Mouse (Mus musculus): ENCODE data around the gene Ceacam20. TPM values are rescaled to one million over a fixed set of nuclear protein-coding genes. Genes with fewer than 3 reads are reported as not detected.
A peak's percentile ranks its signal among the peaks of the same experiment; 100 is the strongest.
"Not testable (repeated sequence)": the region's sequence is repeated elsewhere in the genome, so short reads cannot be mapped to it uniquely, and the experiment has no call there.

Ceacam20 gene
- not detected in 2 replicates for polyA plus RNA-seq (2016; fragmentation: Nextera tagmentation; extraction: Ambion mirVana)

GRCm38 (mm10) chr7:19964985-19965579, at the start of gene Ceacam20:
Gene Ceacam20 (plus strand): TSS chr7:19965412.
- Histone ChIP-seq H3K27ac (no peak within 1 kb of the TSS), H3K9ac (no peak within 1 kb of the TSS), H3K4me1 (no peaks in the 10 kb centered on the region), H3K4me3 (no peak within 1 kb of the TSS), H3K4me2 (replicated peaks) (no peak within 1 kb of the TSS), H3K27me3 (no peaks in the 10 kb centered on the region), H3K9me3 (peaks cover 9% of the 10 kb centered on the region), H3K36me3 (no peaks in the 10 kb centered on the region)
- 83% methylated on average over 7 of the region's 7 CpGs for WGBS
- no peak for ATAC-seq (ENCODE audit: insufficient number of reproducible peaks, insufficient read depth, low FRiP score, low TSS enrichment)

GRCm38 (mm10) chr7:19920166-19920505, 45.1 kb upstream of the Ceacam20 start:
- 0 out of 2 replicates have a peak overlapping the region, but pooled peaks have one; percentile 2 for H3K27ac ChIP-seq
- no peaks in the 10 kb centered on the region for H3K9me3 ChIP-seq
- H3K4me1 ChIP-seq: peaks cover 4% of the 10 kb centered on the region
- peak overlapping the region; percentile 80 for H3K9ac ChIP-seq
- H3K4me3 ChIP-seq: peak overlapping the region; percentile 79
- ATAC-seq (ENCODE audit: insufficient number of reproducible peaks, insufficient read depth, low FRiP score, low TSS enrichment): peak; percentile 30; the same call in 1 of the 2 replicates
- WGBS: 28% methylated on average over 4 of the region's 4 CpGs
- H3K4me2 ChIP-seq (replicated peaks): peak overlapping the region; percentile 56
- H3K36me3 ChIP-seq: peaks cover 13% of the 10 kb centered on the region; the same call in 1 of the 2 replicates
- H3K27me3 ChIP-seq: no peaks in the 10 kb centered on the region

GRCm38 (mm10) chr7:19920506-19921261, 44.5 kb upstream of the Ceacam20 start, which contains the start of gene Pvr:
Gene Pvr (minus strand): TSS chr7:19921160.
- H3K4me2 ChIP-seq (replicated peaks): peak within 1 kb of the TSS; percentile 56
- peaks cover 4% of the 10 kb centered on the region for H3K4me1 ChIP-seq
- under 1% methylated on average over 60 of the region's 60 CpGs for WGBS
- H3K27ac ChIP-seq: peak within 1 kb of the TSS; percentile 74; the same call in 1 of the 2 replicates
- peak within 1 kb of the TSS; percentile 80 for H3K9ac ChIP-seq
- ATAC-seq (ENCODE audit: insufficient number of reproducible peaks, insufficient read depth, low FRiP score, low TSS enrichment): peak; percentile 78
- H3K36me3 ChIP-seq: peaks cover 12% of the 10 kb centered on the region; the same call in 1 of the 2 replicates
- peak within 1 kb of the TSS; percentile 79 for H3K4me3 ChIP-seq
- H3K27me3 ChIP-seq: no peaks in the 10 kb centered on the region
- H3K9me3 ChIP-seq: no peaks in the 10 kb centered on the region

- 45% methylated on average over 2 of the region's 2 CpGs for WGBS
- peaks cover 4% of the 10 kb centered on the region for H3K4me1 ChIP-seq
- no peaks in the 10 kb centered on the region for H3K27me3 ChIP-seq
- no peak for ATAC-seq (ENCODE audit: insufficient number of reproducible peaks, insufficient read depth, low FRiP score, low TSS enrichment)
- no peak overlapping the region for H3K4me3 ChIP-seq
- H3K36me3 ChIP-seq: 0 out of 2 replicates have a peak, but pooled peaks cover 2% of the 10 kb centered on the region
- H3K27ac ChIP-seq: no peak overlapping the region
- H3K9ac ChIP-seq: no peak overlapping the region
- no peaks in the 10 kb centered on the region for H3K9me3 ChIP-seq
- no peak overlapping the region for H3K4me2 ChIP-seq (replicated peaks)
Measured at GRCm38 (mm10) chr7:19923354-19923753, 41.9 kb upstream of the Ceacam20 start.

GRCm38 (mm10) chr7:19923797-19924196, 41.4 kb upstream of the Ceacam20 start:
- WGBS: 8% methylated on average over 11 of the region's 15 CpGs
- no peaks in the 10 kb centered on the region for H3K36me3 ChIP-seq
- no peak overlapping the region for H3K4me2 ChIP-seq (replicated peaks)
- no peak overlapping the region for H3K4me3 ChIP-seq
- no peak overlapping the region for H3K9ac ChIP-seq
- H3K4me1 ChIP-seq: peaks cover 4% of the 10 kb centered on the region
- no peak overlapping the region for H3K27ac ChIP-seq
- H3K27me3 ChIP-seq: no peaks in the 10 kb centered on the region
- ATAC-seq (ENCODE audit: insufficient number of reproducible peaks, insufficient read depth, low FRiP score, low TSS enrichment): no peak
- no peaks in the 10 kb centered on the region for H3K9me3 ChIP-seq

- no peak overlapping the region for H3K4me3 ChIP-seq
- H3K36me3 ChIP-seq: no peaks in the 10 kb centered on the region
- H3K27me3 ChIP-seq: no peaks in the 10 kb centered on the region
- 79% methylated on average over 1 of the region's 1 CpGs for WGBS
- no peak overlapping the region for H3K27ac ChIP-seq
- H3K9me3 ChIP-seq: no peaks in the 10 kb centered on the region
- H3K4me1 ChIP-seq: no peaks in the 10 kb centered on the region
- H3K4me2 ChIP-seq (replicated peaks): no peak overlapping the region
- H3K9ac ChIP-seq: no peak overlapping the region
- no peak for ATAC-seq (ENCODE audit: insufficient number of reproducible peaks, insufficient read depth, low FRiP score, low TSS enrichment)
Measured at GRCm38 (mm10) chr7:19925376-19925775, 39.8 kb upstream of the Ceacam20 start.

GRCm38 (mm10) chr7:19926849-19927480, 38.2 kb upstream of the Ceacam20 start:
- WGBS: 60% methylated on average over 2 of the region's 2 CpGs

GRCm38 (mm10) chr7:19928486-19928885, 36.7 kb upstream of the Ceacam20 start:
- Histone ChIP-seq H3K4me3 (no peak overlapping the region), H3K4me1 (peaks cover 4% of the 10 kb centered on the region; the same call in 1 of the 2 replicates), H3K9me3 (no peaks in the 10 kb centered on the region), H3K27me3 (peaks cover 14% of the 10 kb centered on the region; the same call in 1 of the 2 replicates), H3K9ac (no peak overlapping the region), H3K27ac (no peak overlapping the region), H3K36me3 (no peaks in the 10 kb centered on the region), H3K4me2 (replicated peaks) (no peak overlapping the region)
- ATAC-seq (ENCODE audit: insufficient number of reproducible peaks, insufficient read depth, low FRiP score, low TSS enrichment): no peak
- WGBS: 63% methylated on average over 5 of the region's 5 CpGs

More at GRCm38 (mm10) chr7:19926849-19927480, 38.2 kb upstream of the Ceacam20 start:
- ATAC-seq (ENCODE audit: insufficient number of reproducible peaks, insufficient read depth, low FRiP score, low TSS enrichment): no peak
- no peaks in the 10 kb centered on the region for H3K4me1 ChIP-seq
- no peak overlapping the region for H3K4me2 ChIP-seq (replicated peaks)
- no peaks in the 10 kb centered on the region for H3K9me3 ChIP-seq
- H3K27me3 ChIP-seq: peaks cover 5% of the 10 kb centered on the region; the same call in 1 of the 2 replicates
- H3K36me3 ChIP-seq: no peaks in the 10 kb centered on the region
- no peak overlapping the region for H3K9ac ChIP-seq
- no peak overlapping the region for H3K27ac ChIP-seq
- no peak overlapping the region for H3K4me3 ChIP-seq

- not testable (repeated sequence) for ATAC-seq (ENCODE audit: insufficient number of reproducible peaks, insufficient read depth, low FRiP score, low TSS enrichment); H3K4me3 ChIP-seq; H3K4me1 ChIP-seq; H3K9ac ChIP-seq; H3K9me3 ChIP-seq; H3K27ac ChIP-seq; H3K36me3 ChIP-seq; H3K4me2 ChIP-seq (replicated peaks)
- whole genome bisulfite sequencing: 81% methylated on average over 6 of the region's 6 CpGs
- H3K27me3 ChIP-seq: peaks cover 14% of the 10 kb centered on the region; the same call in 1 of the 2 replicates
Measured at GRCm38 (mm10) chr7:19930481-19930880, 34.7 kb upstream of the Ceacam20 start.

- no peak overlapping the region for H3K4me3 ChIP-seq
- H3K9ac ChIP-seq: no peak overlapping the region
- H3K27me3 ChIP-seq: peaks cover 14% of the 10 kb centered on the region; the same call in 1 of the 2 replicates
- no peaks in the 10 kb centered on the region for H3K9me3 ChIP-seq
- H3K27ac ChIP-seq: no peak overlapping the region
- no peaks in the 10 kb centered on the region for H3K36me3 ChIP-seq
- WGBS: 24% methylated on average over 13 of the region's 13 CpGs
- no peak for ATAC-seq (ENCODE audit: insufficient number of reproducible peaks, insufficient read depth, low FRiP score, low TSS enrichment)
- no peak overlapping the region; the same call in 1 of the 2 replicates for H3K4me2 ChIP-seq (replicated peaks)
- peaks cover 4% of the 10 kb centered on the region; the same call in 1 of the 2 replicates for H3K4me1 ChIP-seq
Measured at GRCm38 (mm10) chr7:19932133-19932876, 32.9 kb upstream of the Ceacam20 start.

All from embryonic facial prominence, embryonic 12.5 days (tissue).